ENCODE assay signal across 14 mouse cellular contexts in genomic region chr6:30167192-30167591, GRCm38 (mm10).
DNase-seq lines count a peak whose midpoint lies in the region; ATAC-seq and TF ChIP-seq lines count a peak whose summit lies in the region.
"Had no signal": no experiment of that assay in that cellular context is flagged by ENCODE, and none has a peak within 500 bp of the region (broad histone marks: within the 10 kb centered on the region; RNA-seq: fewer than 3 reads in every experiment).

No protein-coding gene starts in this region.

- TF ChIP-seq CTCF in forebrain, postnatal 0 days (IDR thresholded peaks at IDR 0.05; ENCODE audit: low read depth), result no peak

- no peaks in the 10 kb centered on the region for H3K9me3 ChIP-seq in forebrain, embryonic 10.5 days
- H3K9me3 ChIP-seq in forebrain, postnatal 0 days (ENCODE audit: low read length), result no peaks in the 10 kb centered on the region
- H3K9me3 ChIP-seq in neural tube, embryonic 15.5 days (replicated peaks), result no peaks in the 10 kb centered on the region
- no peaks in the 10 kb centered on the region for H3K9me3 ChIP-seq in midbrain, embryonic 12.5 days
- H3K9me3 ChIP-seq in liver, embryonic 12.5 days (replicated peaks), result no peaks in the 10 kb centered on the region

- H3K9ac ChIP-seq in forebrain, postnatal 0 days, result no peak overlapping the region
- H3K9ac ChIP-seq in neural tube, embryonic 15.5 days (replicated peaks), result no peak overlapping the region
- H3K9ac ChIP-seq in midbrain, embryonic 12.5 days (replicated peaks), result no peak overlapping the region
- no peak overlapping the region for H3K9ac ChIP-seq in liver, embryonic 12.5 days

- peak overlapping the region; percentile 66 for H3K27ac ChIP-seq in forebrain, embryonic 10.5 days
- H3K27ac ChIP-seq in forebrain, postnatal 0 days (ENCODE audit: low read depth, low read length), result no peak overlapping the region
- no peak overlapping the region for H3K27ac ChIP-seq in neural tube, embryonic 15.5 days (replicated peaks)
- no peak overlapping the region for H3K27ac ChIP-seq in midbrain, embryonic 12.5 days (replicated peaks)
- H3K27ac ChIP-seq in liver, embryonic 12.5 days, result no peak overlapping the region

- 9% methylated on average over 11 of the region's 11 CpGs for WGBS in forebrain, embryonic 10.5 days
- WGBS in forebrain, postnatal 0 days, result 16% methylated on average over 11 of the region's 11 CpGs
- 18% methylated on average over 11 of the region's 11 CpGs for WGBS in neural tube, embryonic 15.5 days
- 3% methylated on average over 11 of the region's 11 CpGs for WGBS in midbrain, embryonic 12.5 days
- 36% methylated on average over 11 of the region's 11 CpGs for WGBS in liver, embryonic 12.5 days (ENCODE audit: insufficient replicate concordance)

- DNase-seq in forebrain, embryonic 10.5 days (ENCODE audit: extremely low spot score, low spot score), result peak; percentile 59
- DNase-seq in forebrain, postnatal 0 days, result no peak
- peak; percentile 42 for DNase-seq in neural tube, embryonic 10.5 days (ENCODE audit: extremely low spot score, low spot score)
- DNase-seq in heart, adult 11 months, result no peak
- DNase-seq in right cerebral cortex, adult 2 months (ENCODE audit: low spot score in 2 of 2), result no peak
- DNase-seq: cerebellum, adult 9-11 months; gastrocnemius, postnatal 25 days; kidney, adult 18-20 months; liver; lung, postnatal 10 days; right cerebral cortex, adult 18-20 months had no signal

- ATAC-seq in forebrain, postnatal 0 days, result no peak
- no peak for ATAC-seq in neural tube, embryonic 15.5 days (ENCODE audit: low FRiP score)
- ATAC-seq in midbrain, embryonic 12.5 days (ENCODE audit: low FRiP score, low read depth), result peak; percentile 66; the same call in 1 of the 2 replicates
- ATAC-seq in liver, embryonic 12.5 days, result no peak

- H3K36me3 ChIP-seq in forebrain, embryonic 10.5 days (replicated peaks), result no peaks in the 10 kb centered on the region
- no peaks in the 10 kb centered on the region for H3K36me3 ChIP-seq in forebrain, postnatal 0 days (ENCODE audit: insufficient read depth)
- H3K36me3 ChIP-seq in neural tube, embryonic 15.5 days, result no peaks in the 10 kb centered on the region
- no peaks in the 10 kb centered on the region for H3K36me3 ChIP-seq in midbrain, embryonic 12.5 days
- H3K36me3 ChIP-seq in liver, embryonic 12.5 days, result no peaks in the 10 kb centered on the region

- H3K4me2 ChIP-seq in forebrain, postnatal 0 days (ENCODE audit: low read depth), result no peak overlapping the region
- H3K4me2 ChIP-seq in neural tube, embryonic 15.5 days, result no peak overlapping the region
- peak overlapping the region; percentile 2; the same call in 1 of the 2 replicates for H3K4me2 ChIP-seq in midbrain, embryonic 12.5 days (replicated peaks)
- no peak overlapping the region for H3K4me2 ChIP-seq in liver, embryonic 12.5 days

- H3K4me1 ChIP-seq in forebrain, embryonic 10.5 days, result peaks cover 74% of the 10 kb centered on the region
- H3K4me1 ChIP-seq in forebrain, postnatal 0 days (ENCODE audit: insufficient read depth), result no peaks in the 10 kb centered on the region
- no peaks in the 10 kb centered on the region for H3K4me1 ChIP-seq in neural tube, embryonic 15.5 days
- H3K4me1 ChIP-seq in midbrain, embryonic 12.5 days, result peaks cover 16% of the 10 kb centered on the region
- peaks cover 9% of the 10 kb centered on the region; the same call in 1 of the 2 replicates for H3K4me1 ChIP-seq in liver, embryonic 12.5 days

- 0 out of 2 replicates have a peak overlapping the region, but pooled peaks have one; percentile 16 for H3K4me3 ChIP-seq in forebrain, embryonic 10.5 days
- no peak overlapping the region for H3K4me3 ChIP-seq in forebrain, postnatal 0 days (ENCODE audit: low read depth, low read length)
- no peak overlapping the region for H3K4me3 ChIP-seq in neural tube, embryonic 15.5 days (replicated peaks)
- no peak overlapping the region for H3K4me3 ChIP-seq in midbrain, embryonic 12.5 days
- no peak overlapping the region for H3K4me3 ChIP-seq in liver, embryonic 12.5 days

- peaks cover 85% of the 10 kb centered on the region for H3K27me3 ChIP-seq in forebrain, embryonic 10.5 days (ENCODE audit: poor library complexity, severe bottlenecking)
- peaks cover 27% of the 10 kb centered on the region for H3K27me3 ChIP-seq in forebrain, postnatal 0 days (ENCODE audit: insufficient read depth, low read length)
- peaks cover 47% of the 10 kb centered on the region for H3K27me3 ChIP-seq in neural tube, embryonic 15.5 days (replicated peaks)
- H3K27me3 ChIP-seq in midbrain, embryonic 12.5 days, result peaks cover 66% of the 10 kb centered on the region
- H3K27me3 ChIP-seq in liver, embryonic 12.5 days (replicated peaks), result peaks cover 97% of the 10 kb centered on the region

Comparison
In these comparisons a context has a peak if more than half of its experiments do, and no peak if none do; other contexts are left out.
1. DNase-seq: peak in forebrain, embryonic 10.5 days (single experiment) and neural tube, embryonic 10.5 days (single experiment); none in forebrain, postnatal 0 days (single experiment), heart, adult 11 months (single experiment) and right cerebral cortex, adult 2 months (0 of 2).